Mouse (Mus musculus): Measurements from ENCODE around the gene Atxn1. TPM values are rescaled to one million over a fixed set of nuclear protein-coding genes. Genes with fewer than 3 reads are reported as not detected.

The Atxn1 gene
- polyA plus RNA-seq, 1 experiment from 2014 or later: 6.8 TPM

GRCm38 (mm10) chr13:45964331-45964852 is 416 bp downstream of the Atxn1 start:
- no peak for TF ChIP-seq CTCF (IDR thresholded peaks at IDR 0.05; ENCODE audit: low read depth)
- peak; percentile 63 for DNase-seq (ENCODE audit: low spot score)

GRCm38 (mm10) chr13:45963497-45964330 is 1.1 kb downstream of the Atxn1 start:
- no peaks in the 10 kb centered on the region for H3K36me3 ChIP-seq (ENCODE audit: insufficient read depth, low read length)
- H3K9me3 ChIP-seq (replicated peaks; ENCODE audit: low read length): no peaks in the 10 kb centered on the region
- peak overlapping the region; percentile 85 for H3K9ac ChIP-seq (ENCODE audit: low read depth, low read length)
- DNase-seq (ENCODE audit: low spot score) (peak; percentile 79), ATAC-seq (replicated peaks; ENCODE audit: low FRiP score, low read depth) (peak; percentile 52)
- no peaks in the 10 kb centered on the region for H3K27me3 ChIP-seq (ENCODE audit: insufficient read depth, low read length)
- peaks cover 20% of the 10 kb centered on the region for H3K4me1 ChIP-seq (replicated peaks; ENCODE audit: insufficient read depth, low read length)
- H3K4me2 ChIP-seq (ENCODE audit: low read length): peak overlapping the region; percentile 72
- TF ChIP-seq CTCF (IDR thresholded peaks at IDR 0.05; ENCODE audit: low read depth): peak; percentile 32; the same call in 1 of the 2 replicates
- H3K4me3 ChIP-seq (replicated peaks; ENCODE audit: low read depth, low read length): peak overlapping the region; percentile 68
- H3K27ac ChIP-seq: peak overlapping the region; percentile 97
- WGBS: 1% methylated on average over 74 of the region's 95 CpGs

More at GRCm38 (mm10) chr13:45964331-45964852, 416 bp downstream of the Atxn1 start:
- ATAC-seq (replicated peaks; ENCODE audit: low FRiP score, low read depth): peak; percentile 41
- H3K27me3 ChIP-seq (ENCODE audit: insufficient read depth, low read length): no peaks in the 10 kb centered on the region
- H3K27ac ChIP-seq: peak overlapping the region; percentile 97
- WGBS: under 1% methylated on average over 27 of the region's 39 CpGs
- peaks cover 15% of the 10 kb centered on the region for H3K4me1 ChIP-seq (replicated peaks; ENCODE audit: insufficient read depth, low read length)
- no peaks in the 10 kb centered on the region for H3K36me3 ChIP-seq (ENCODE audit: insufficient read depth, low read length)
- H3K4me2 ChIP-seq (ENCODE audit: low read length): peak overlapping the region; percentile 72
- H3K9me3 ChIP-seq (replicated peaks; ENCODE audit: low read length): no peaks in the 10 kb centered on the region
- peak overlapping the region; percentile 85 for H3K9ac ChIP-seq (ENCODE audit: low read depth, low read length)
- H3K4me3 ChIP-seq (replicated peaks; ENCODE audit: low read depth, low read length): peak overlapping the region; percentile 68

GRCm38 (mm10) chr13:45962776-45963175 is 2.0 kb downstream of the Atxn1 start:
- ATAC-seq (replicated peaks; ENCODE audit: low FRiP score, low read depth) (no peak), DNase-seq (ENCODE audit: low spot score) (no peak)
- Histone ChIP-seq H3K27me3 (ENCODE audit: insufficient read depth, low read length) (no peaks in the 10 kb centered on the region), H3K4me1 (replicated peaks; ENCODE audit: insufficient read depth, low read length) (peaks cover 21% of the 10 kb centered on the region), H3K4me3 (replicated peaks; ENCODE audit: low read depth, low read length) (peak overlapping the region; percentile 68), H3K36me3 (ENCODE audit: insufficient read depth, low read length) (no peaks in the 10 kb centered on the region), H3K4me2 (ENCODE audit: low read length) (peak overlapping the region; percentile 72), H3K9ac (ENCODE audit: low read depth, low read length) (peak overlapping the region; percentile 85), H3K9me3 (replicated peaks; ENCODE audit: low read length) (no peaks in the 10 kb centered on the region), H3K27ac (peak overlapping the region; percentile 97; the same call in 1 of the 2 replicates)
- no peak for TF ChIP-seq CTCF (IDR thresholded peaks at IDR 0.05; ENCODE audit: low read depth)
- WGBS: 11% methylated on average over 5 of the region's 5 CpGs

- peak overlapping the region; percentile 72 for H3K4me2 ChIP-seq (ENCODE audit: low read length)
- no peaks in the 10 kb centered on the region for H3K27me3 ChIP-seq (ENCODE audit: insufficient read depth, low read length)
- H3K9ac ChIP-seq (ENCODE audit: low read depth, low read length): no peak overlapping the region
- WGBS: 26% methylated on average over 9 of the region's 9 CpGs
- DNase-seq (ENCODE audit: low spot score) (no peak), ATAC-seq (replicated peaks; ENCODE audit: low FRiP score, low read depth) (no peak)
- 0 out of 2 replicates have a peak overlapping the region, but pooled peaks have one; percentile 8 for H3K4me3 ChIP-seq (replicated peaks; ENCODE audit: low read depth, low read length)
- no peaks in the 10 kb centered on the region for H3K9me3 ChIP-seq (replicated peaks; ENCODE audit: low read length)
- H3K4me1 ChIP-seq (replicated peaks; ENCODE audit: insufficient read depth, low read length): peaks cover 21% of the 10 kb centered on the region
- H3K36me3 ChIP-seq (ENCODE audit: insufficient read depth, low read length): no peaks in the 10 kb centered on the region
- TF ChIP-seq CTCF (IDR thresholded peaks at IDR 0.05; ENCODE audit: low read depth): no peak; the same call in 1 of the 2 replicates
- no peak overlapping the region for H3K27ac ChIP-seq
These were observed 2.8 kb downstream of the Atxn1 start for GRCm38 (mm10) chr13:45961871-45962630.

GRCm38 (mm10) chr13:45960311-45960965 is 4.4 kb downstream of the Atxn1 start:
- no peak overlapping the region for H3K9ac ChIP-seq (ENCODE audit: low read depth, low read length)
- TF ChIP-seq CTCF (IDR thresholded peaks at IDR 0.05; ENCODE audit: low read depth): no peak
- H3K4me3 ChIP-seq (replicated peaks; ENCODE audit: low read depth, low read length): no peak overlapping the region
- no peaks in the 10 kb centered on the region for H3K9me3 ChIP-seq (replicated peaks; ENCODE audit: low read length)
- H3K36me3 ChIP-seq (ENCODE audit: insufficient read depth, low read length): no peaks in the 10 kb centered on the region
- H3K4me1 ChIP-seq (replicated peaks; ENCODE audit: insufficient read depth, low read length): peaks cover 14% of the 10 kb centered on the region
- DNase-seq (ENCODE audit: low spot score) (no peak), ATAC-seq (replicated peaks; ENCODE audit: low FRiP score, low read depth) (no peak)
- no peaks in the 10 kb centered on the region for H3K27me3 ChIP-seq (ENCODE audit: insufficient read depth, low read length)
- no peak overlapping the region for H3K4me2 ChIP-seq (ENCODE audit: low read length)
- no peak overlapping the region for H3K27ac ChIP-seq
- WGBS: 47% methylated on average over 14 of the region's 14 CpGs
